Mouse (Mus musculus) myocyte (in vitro differentiated cells): ENCODE measurements at regions not wholly inside any gene's neighbourhood (a gene's known extent, or its start where the extent isn't known, plus 50 kb on each side); places are given as distances from the start of the nearest gene placed in this dataset.

Experiments
- E2F4 ChIP-seq: IDR thresholded peaks from one replicate; pipeline ENCODE4 v1.6.1; 2011; ENCODE audit warnings: mild to moderate bottlenecking, control low read depth, moderate library complexity; ENCODE audit not compliant: insufficient read depth
- MAX ChIP-seq: IDR thresholded peaks from one replicate; pipeline ENCODE4 v1.6.1; 2011; ENCODE audit warnings: low read depth, mild to moderate bottlenecking, control low read depth
- MYOD1 ChIP-seq, 3 experiments: IDR thresholded peaks; one replicate each; pipeline ENCODE4 v1.6.1; 2011; ENCODE audit warnings: control low read depth in 2 of 3, low read depth in 2 of 3, mild to moderate bottlenecking in 2 of 3, moderate library complexity in 1 of 3; ENCODE audit not compliant: insufficient read length in 2 of 3, control insufficient read depth in 1 of 3
- POLR2A ChIP-seq: IDR thresholded peaks from one replicate; pipeline ENCODE4 v1.6.1; 2011; ENCODE audit warnings: low read depth, mild to moderate bottlenecking, control low read depth, moderate library complexity; ENCODE audit not compliant: insufficient read length
- POLR2AphosphoS2 ChIP-seq: IDR thresholded peaks from one replicate; pipeline ENCODE4 v1.6.1; 2011; ENCODE audit warnings: low read depth, control low read depth; ENCODE audit not compliant: insufficient read length

GRCm38 (mm10) chr14:72821517-72822230 is 111.9 kb upstream of the Fndc3a start:
- TF ChIP-seq POLR2A (no peak), E2F4 (no peak), MAX (no peak), MYOD1 (IDR thresholded peaks at IDR 0.05; ENCODE audit: control insufficient read depth in 1 of 3, insufficient read length in 2 of 3, low read depth in 2 of 3) (no peak), POLR2AphosphoS2 (no peak)
